ENCODE assay signal across 9 mouse cellular contexts in the genomic region with DNA sequence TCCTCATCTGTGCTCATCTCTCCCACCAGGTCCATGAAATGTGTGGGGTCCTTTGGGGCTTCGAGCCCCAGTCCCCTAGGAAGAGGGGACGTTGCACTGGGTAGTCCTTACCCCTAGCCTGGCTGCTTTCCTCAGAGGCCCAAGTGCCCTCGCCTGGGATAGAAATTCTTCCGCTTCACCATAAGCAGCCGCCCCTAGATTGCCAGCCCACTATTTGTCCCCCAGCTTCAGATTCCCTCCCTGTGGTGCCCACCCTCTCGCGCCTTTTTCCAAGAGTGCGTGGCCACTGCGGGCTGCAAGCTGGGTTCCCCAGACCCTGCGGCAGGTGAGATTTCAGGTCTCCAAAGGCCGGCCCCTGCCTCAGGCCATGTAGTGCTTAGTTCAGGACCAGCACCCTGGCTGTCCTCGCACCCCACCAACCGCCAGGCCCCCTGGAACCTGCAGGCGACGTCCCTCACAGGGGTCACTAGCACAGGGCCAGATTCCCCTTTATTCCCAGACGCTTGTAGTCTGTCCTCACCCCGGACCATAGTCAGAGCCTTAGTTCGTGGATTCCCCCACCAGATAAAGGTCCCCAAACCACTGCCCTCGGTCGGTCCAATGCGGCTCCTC. TPM values are rescaled to one million over a fixed set of nuclear protein-coding genes. Genes with fewer than 3 reads are reported as not detected.
A peak's percentile ranks its signal among the peaks of the same experiment; 100 is the strongest.
DNase-seq lines count a peak whose midpoint lies in the region; ATAC-seq lines count a peak whose summit lies in the region.
"Had no signal": no experiment of that assay in that cellular context is flagged by ENCODE, and none has a peak within 500 bp of the region (broad histone marks: within the 10 kb centered on the region; RNA-seq: fewer than 3 reads in every experiment).

No protein-coding gene starts in this region.

- H3K27ac ChIP-seq in forebrain, embryonic 10.5 days: peak overlapping the region; percentile 91
- peak overlapping the region; percentile 64 for H3K27ac ChIP-seq in hindbrain, embryonic 16.5 days (ENCODE audit: low read depth, low read length)
- H3K27ac ChIP-seq in midbrain, embryonic 10.5 days (replicated peaks): peak overlapping the region; percentile 92

- 1% methylated on average over 21 of the region's 21 CpGs for WGBS in forebrain, embryonic 10.5 days
- 0% methylated on average over 20 of the region's 21 CpGs for WGBS in hindbrain, embryonic 16.5 days
- under 1% methylated on average over 21 of the region's 21 CpGs for WGBS in midbrain, embryonic 10.5 days

- peak overlapping the region; percentile 80 for H3K4me3 ChIP-seq in forebrain, embryonic 10.5 days
- peak overlapping the region; percentile 64 for H3K4me3 ChIP-seq in hindbrain, embryonic 16.5 days (ENCODE audit: low read length)
- H3K4me3 ChIP-seq in midbrain, embryonic 10.5 days: peak overlapping the region; percentile 77

- peak overlapping the region; percentile 89 for H3K4me2 ChIP-seq in hindbrain, embryonic 16.5 days (ENCODE audit: low read length)

- peak; percentile 22 to 59 for DNase-seq in heart, adult 18-20 months
- DNase-seq in heart, adult 8-10 months (ENCODE audit: low spot score): no peak
- peak; percentile 40 for DNase-seq in Muller cell, postnatal 12 days (ENCODE audit: inconsistent ontology term)
- DNase-seq in forebrain, embryonic 10.5 days (ENCODE audit: extremely low spot score, low spot score): peak; percentile 62
- peak; percentile 53 for DNase-seq in midbrain, embryonic 10.5 days (ENCODE audit: low spot score)
- peak; percentile 37 for DNase-seq in thymus, postnatal 4 days
- DNase-seq in layer of hippocampus, postnatal 14 days (ENCODE audit: low spot score in 2 of 2): no peak

- 0 out of 2 replicates have a peak, but pooled peaks cover 4% of the 10 kb centered on the region for H3K36me3 ChIP-seq in forebrain, embryonic 10.5 days (replicated peaks)
- H3K36me3 ChIP-seq in hindbrain, embryonic 16.5 days (ENCODE audit: control insufficient read depth, insufficient read depth, low read length): no peaks in the 10 kb centered on the region
- H3K36me3 ChIP-seq in midbrain, embryonic 10.5 days: peaks cover 11% of the 10 kb centered on the region; the same call in 1 of the 2 replicates

- peaks cover 63% of the 10 kb centered on the region for H3K4me1 ChIP-seq in forebrain, embryonic 10.5 days
- peaks cover 56% of the 10 kb centered on the region for H3K4me1 ChIP-seq in hindbrain, embryonic 16.5 days (ENCODE audit: control insufficient read depth, insufficient read depth, low read depth, low read length)
- peaks cover 76% of the 10 kb centered on the region for H3K4me1 ChIP-seq in midbrain, embryonic 10.5 days

- ATAC-seq in hindbrain, embryonic 16.5 days: peak; percentile 6

- H3K27me3 ChIP-seq in forebrain, embryonic 10.5 days (ENCODE audit: poor library complexity, severe bottlenecking): peaks cover 24% of the 10 kb centered on the region
- no peaks in the 10 kb centered on the region for H3K27me3 ChIP-seq in hindbrain, embryonic 16.5 days (replicated peaks; ENCODE audit: control insufficient read depth, insufficient read depth, low read length)
- peaks cover 8% of the 10 kb centered on the region for H3K27me3 ChIP-seq in midbrain, embryonic 10.5 days (ENCODE audit: low read depth, poor library complexity, severe bottlenecking)
- H3K27me3 ChIP-seq: Patski had no signal

- H3K9ac ChIP-seq in hindbrain, embryonic 16.5 days (ENCODE audit: low read depth, low read length): peak overlapping the region; percentile 79

- H3K9me3 ChIP-seq in forebrain, embryonic 10.5 days: no peaks in the 10 kb centered on the region
- no peaks in the 10 kb centered on the region for H3K9me3 ChIP-seq in hindbrain, embryonic 16.5 days (ENCODE audit: control insufficient read depth, low read length)
- no peaks in the 10 kb centered on the region for H3K9me3 ChIP-seq in midbrain, embryonic 10.5 days (replicated peaks)

RNA-seq across cellular contexts. Expression of gene Gprc5b, which starts 0.7 kb away (rescaled TPM):
- total RNA-seq in heart, adult 18-20 months (2021): 10 to 100 TPM; 10.5 to 13.7 TPM
- 10 to 100 TPM in 2 of 4 experiments, 1 to 10 TPM in 2; 9.2 to 13.8 (median 11.6) TPM for total RNA-seq in heart, adult 8-10 months (2022)
- 9.0 and 12.2 TPM in 2 replicates for polyA plus RNA-seq in forebrain, embryonic 10.5 days (2016; fragmentation: Nextera tagmentation; extraction: Ambion mirVana)
- 7.3 and 8.4 TPM in 2 replicates for polyA plus RNA-seq in hindbrain, embryonic 16.5 days (2015; fragmentation: Nextera tagmentation; extraction: Ambion mirVana)
- 10.1 and 13.6 TPM in 2 replicates for polyA plus RNA-seq in midbrain, embryonic 10.5 days (2016; fragmentation: Nextera tagmentation; extraction: Ambion mirVana)
- total RNA-seq in layer of hippocampus, postnatal 14 days (2021): 10 to 100 TPM; 74.8 to 78.5 TPM

Comparison
In these comparisons a context has a peak if more than half of its experiments do, and no peak if none do; other contexts are left out.
1. DNase-seq: peak in heart, adult 18-20 months (2 of 2), Muller cell, postnatal 12 days (single experiment), forebrain, embryonic 10.5 days (single experiment), midbrain, embryonic 10.5 days (single experiment) and thymus, postnatal 4 days (single experiment); none in heart, adult 8-10 months (single experiment) and layer of hippocampus, postnatal 14 days (0 of 2).
2. RNA of gene Gprc5b, which starts 0.7 kb away (total RNA-seq): 74.8 to 78.5 TPM in layer of hippocampus, postnatal 14 days; 10.5 to 13.7 TPM in heart, adult 18-20 months and 9.2 to 13.8 TPM in heart, adult 8-10 months; every median in the first group is over 4 times any median in the second.
3. Peak in every context shown above with its lines, with median percentiles within 50 percentile points of each other: H3K27ac ChIP-seq and H3K4me3 ChIP-seq.